Mouse (Mus musculus) lung, embryonic 14.5 days (tissue): ENCODE measurements at regions not wholly inside any gene's neighbourhood (a gene's known extent, or its start where the extent isn't known, plus 50 kb on each side); places are given as distances from the start of the nearest gene placed in this dataset.
A peak's percentile ranks its signal among the peaks of the same experiment; 100 is the strongest.

Source experiments
- ATAC-seq: fragments of 200-750 bp; cut with Nextera tagmentation; 2 replicates; pipeline ENCODE4 v1.8.0; 2017; ENCODE audit warnings: mild to moderate bottlenecking, moderate TSS enrichment, moderate library complexity; ENCODE audit not compliant: insufficient read depth
- DNase-seq: peaks from one replicate; pipeline ENCODE4 v3.0.0-alpha.2; 2015
- H3K27ac ChIP-seq: fragments of 300-500 bp; sonication (generic); 2 replicates; pipeline ENCODE4 v1.5.1; 2014; ENCODE audit warnings: low read depth, mild to moderate bottlenecking, moderate library complexity
- H3K27me3 ChIP-seq: fragments of 300-500 bp; sonication (generic); 2 replicates; pipeline ENCODE4 v1.6.1; 2014; ENCODE audit warnings: low read length, control low read depth; ENCODE audit not compliant: insufficient read depth
- H3K36me3 ChIP-seq: fragments of 300-500 bp; sonication (generic); 2 replicates; pipeline ENCODE4 v1.6.1; 2014; ENCODE audit warnings: control low read depth; ENCODE audit not compliant: insufficient read depth
- H3K4me1 ChIP-seq: fragments of 300-500 bp; sonication (generic); 2 replicates; pipeline ENCODE4 v1.6.1; 2014; ENCODE audit warnings: antibody characterized with exemption, control low read depth; ENCODE audit not compliant: insufficient read depth
- H3K4me2 ChIP-seq: fragments of 300-500 bp; sonication (generic); 2 replicates; pipeline ENCODE4 v1.6.1; 2014; ENCODE audit warnings: mild to moderate bottlenecking
- H3K4me3 ChIP-seq: fragments of 300-500 bp; sonication (generic); 2 replicates; pipeline ENCODE4 v1.5.1; 2014; ENCODE audit warnings: low read depth, low read length
- H3K9ac ChIP-seq: fragments of 300-500 bp; sonication (generic); 2 replicates; pipeline ENCODE4 v1.6.1; 2014
- H3K9me3 ChIP-seq: fragments of 300-500 bp; sonication (generic); 2 replicates; pipeline ENCODE4 v1.6.1; 2016; ENCODE audit warnings: low read depth, low read length, control low read depth
- CTCF ChIP-seq: IDR thresholded peaks from 2 replicates; pipeline ENCODE4 v1.5.1; 2016; ENCODE audit warnings: antibody characterized with exemption, low read depth
- WGBS: fragments of 180-500 bp; shearing (Covaris S2); extraction: QIAGEN DNeasy Blood & Tissue Kit; methylation state at CpG from one replicate; pipeline ENCODE4 v1.1.7; 2014; 5-methylcytosine and 5-hydroxymethylcytosine counted together

DNA sequence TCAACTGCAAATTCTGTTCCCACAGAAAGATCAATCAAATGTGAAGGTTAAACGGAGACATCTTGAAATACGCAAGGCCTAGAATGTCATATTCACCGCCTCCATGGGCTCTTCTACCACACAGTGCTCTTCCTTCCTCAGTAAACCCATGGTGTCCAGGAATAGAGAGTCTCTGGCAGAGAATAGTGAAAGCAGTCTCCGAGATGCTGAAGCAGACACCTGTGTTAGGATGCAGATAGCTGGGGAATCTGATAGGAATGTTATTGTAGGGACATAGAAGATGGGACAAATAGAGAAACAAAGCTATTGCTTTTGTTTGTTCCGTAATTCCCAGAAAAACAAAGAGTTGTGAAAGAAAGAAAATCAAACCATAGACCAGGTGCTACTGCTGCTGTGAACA, 328.5 kb downstream of the Cd83 start:
- no peaks in the 10 kb centered on the region for H3K9me3 ChIP-seq
- H3K4me2 ChIP-seq, result no peak overlapping the region
- no peak overlapping the region for H3K4me3 ChIP-seq
- no peaks in the 10 kb centered on the region for H3K4me1 ChIP-seq
- no peaks in the 10 kb centered on the region for H3K36me3 ChIP-seq
- no peaks in the 10 kb centered on the region for H3K27me3 ChIP-seq
- ATAC-seq (no peak), DNase-seq (no peak)
- H3K9ac ChIP-seq, result no peak overlapping the region
- no peak overlapping the region for H3K27ac ChIP-seq
- no peak for TF ChIP-seq CTCF
- 85% methylated on average over 5 of the region's 5 CpGs for WGBS

DNA sequence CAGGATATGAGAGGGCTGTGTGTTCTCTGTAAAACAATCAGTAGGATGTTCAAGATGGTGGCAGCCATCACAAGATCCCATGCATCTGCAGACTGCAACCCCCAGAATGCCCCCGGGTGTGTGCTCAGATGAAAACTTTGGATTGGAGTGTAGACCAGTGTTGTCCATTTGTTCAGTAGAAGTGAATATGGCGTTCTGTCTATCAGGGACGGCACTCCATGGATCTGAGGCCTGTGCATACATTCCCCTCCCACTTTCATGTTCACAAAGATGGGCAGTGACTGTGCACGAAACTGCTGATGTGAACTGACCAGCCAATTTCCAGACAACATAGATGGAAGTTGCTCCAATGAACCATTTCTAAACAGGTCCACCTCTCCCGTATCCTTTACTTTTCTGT, 330.3 kb downstream of the Cd83 start:
- H3K4me3 ChIP-seq, result no peak overlapping the region
- H3K27me3 ChIP-seq, result no peaks in the 10 kb centered on the region
- no peaks in the 10 kb centered on the region for H3K4me1 ChIP-seq
- whole genome bisulfite sequencing, result 87% methylated on average over 5 of the region's 5 CpGs
- H3K36me3 ChIP-seq, result no peaks in the 10 kb centered on the region
- no peak for TF ChIP-seq CTCF
- H3K27ac ChIP-seq, result no peak overlapping the region
- H3K4me2 ChIP-seq, result no peak overlapping the region
- no peaks in the 10 kb centered on the region for H3K9me3 ChIP-seq
- no peak overlapping the region for H3K9ac ChIP-seq
- ATAC-seq, result no peak
- no peak for DNase-seq

DNA sequence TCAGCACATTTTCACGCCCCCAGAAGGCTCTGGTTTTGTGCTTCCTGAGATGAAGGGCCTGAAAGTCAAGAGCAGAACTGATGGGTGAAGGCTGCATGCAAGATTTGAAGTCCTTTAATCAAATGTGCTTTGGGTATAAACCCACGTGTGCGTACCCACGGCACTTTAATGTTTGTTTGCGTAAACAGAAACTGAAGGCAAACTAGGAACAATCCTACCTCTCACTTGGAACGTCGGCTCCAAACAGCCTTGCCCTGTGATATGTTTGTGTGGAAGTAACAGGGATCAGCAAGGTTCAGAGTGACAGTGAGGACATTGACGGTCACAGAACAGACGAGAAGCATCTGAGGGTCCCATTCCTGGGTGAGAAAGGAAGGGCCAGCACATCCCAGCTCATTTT, 333.3 kb downstream of the Cd83 start:
- Histone ChIP-seq H3K9me3 (no peaks in the 10 kb centered on the region), H3K27me3 (no peaks in the 10 kb centered on the region), H3K4me2 (no peak overlapping the region), H3K27ac (no peak overlapping the region), H3K4me1 (no peaks in the 10 kb centered on the region), H3K36me3 (no peaks in the 10 kb centered on the region), H3K9ac (no peak overlapping the region), H3K4me3 (no peak overlapping the region)
- DNase-seq (no peak), ATAC-seq (no peak)
- no peak for TF ChIP-seq CTCF
- 46% methylated on average over 9 of the region's 9 CpGs for WGBS

DNA sequence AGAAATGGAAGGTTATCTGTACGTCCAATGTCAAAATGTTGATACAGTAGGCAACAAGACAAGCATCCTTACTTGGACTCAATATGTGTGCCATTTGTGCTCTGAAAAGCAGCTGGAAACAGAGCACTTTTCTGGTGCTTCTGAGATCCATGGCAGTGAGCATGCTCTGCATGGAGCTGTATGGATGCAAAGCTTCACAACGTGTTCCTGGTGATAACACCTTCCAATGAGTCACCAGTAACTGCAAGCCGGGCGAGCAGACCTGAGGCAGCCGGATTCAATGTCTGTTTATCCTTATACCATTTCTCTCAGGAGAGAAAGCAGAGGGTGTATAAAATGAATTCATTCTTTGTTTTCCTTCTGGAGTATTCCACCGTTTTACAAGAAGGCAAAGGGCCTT, 334.3 kb downstream of the Cd83 start:
- no peaks in the 10 kb centered on the region for H3K9me3 ChIP-seq
- no peak overlapping the region for H3K4me3 ChIP-seq
- WGBS, result 81% methylated on average over 6 of the region's 6 CpGs
- no peak overlapping the region for H3K9ac ChIP-seq
- TF ChIP-seq CTCF, result no peak
- DNase-seq (no peak), ATAC-seq (no peak)
- H3K4me2 ChIP-seq, result no peak overlapping the region
- no peak overlapping the region for H3K27ac ChIP-seq
- H3K27me3 ChIP-seq, result no peaks in the 10 kb centered on the region
- no peaks in the 10 kb centered on the region for H3K36me3 ChIP-seq
- H3K4me1 ChIP-seq, result no peaks in the 10 kb centered on the region

DNA sequence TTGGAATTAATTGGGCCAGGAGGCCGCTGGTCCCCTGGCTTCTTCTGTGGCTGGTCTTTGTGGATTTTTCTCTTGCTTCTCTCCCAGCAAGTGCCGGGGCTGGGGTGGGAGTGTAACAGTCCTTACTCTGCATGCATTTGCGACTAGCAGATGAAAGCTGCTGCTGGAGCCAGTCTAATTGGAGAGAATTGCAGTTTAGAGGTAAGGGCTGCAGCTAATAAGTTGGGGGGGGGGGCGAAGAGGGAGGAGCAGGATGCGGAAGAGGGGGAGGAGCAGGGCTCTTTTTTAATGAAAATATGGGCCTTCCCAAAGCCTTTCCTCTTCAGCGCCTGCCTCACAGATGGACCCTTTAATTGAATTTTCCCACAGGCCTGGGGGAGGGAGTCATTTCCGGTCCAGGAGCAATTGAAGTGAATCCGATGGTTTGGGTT, 336.7 kb downstream of the Cd83 start:
- TF ChIP-seq CTCF, result no peak
- DNase-seq (no peak), ATAC-seq (no peak)
- WGBS, result 57% methylated on average over 7 of the region's 8 CpGs
- H3K9ac ChIP-seq, result no peak overlapping the region
- no peak overlapping the region for H3K4me3 ChIP-seq
- no peaks in the 10 kb centered on the region for H3K4me1 ChIP-seq
- H3K27me3 ChIP-seq, result no peaks in the 10 kb centered on the region
- H3K9me3 ChIP-seq, result no peaks in the 10 kb centered on the region
- H3K4me2 ChIP-seq, result no peak overlapping the region
- no peak overlapping the region for H3K27ac ChIP-seq
- H3K36me3 ChIP-seq, result no peaks in the 10 kb centered on the region

DNA sequence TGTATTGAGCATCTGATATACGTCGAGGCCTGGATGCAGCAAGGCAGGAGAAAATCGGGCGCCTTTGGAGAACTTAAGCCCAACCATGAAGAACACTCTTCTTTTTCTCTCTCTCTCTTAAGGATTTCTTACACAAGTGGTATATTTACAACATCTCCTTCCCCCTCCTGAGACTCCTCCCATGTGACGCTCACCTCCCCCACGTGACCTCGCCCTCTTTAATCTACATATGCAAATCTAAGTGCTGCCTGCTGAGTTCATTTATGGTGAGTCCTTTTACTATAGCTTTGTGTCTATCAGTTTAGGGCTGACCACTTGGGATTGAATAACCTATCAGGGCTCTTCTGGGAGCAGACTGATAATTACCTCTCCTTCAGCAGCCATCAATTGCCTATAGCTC, 337.4 kb downstream of the Cd83 start:
- 84% methylated on average over 7 of the region's 7 CpGs for WGBS
- Histone ChIP-seq H3K27ac (no peak overlapping the region), H3K9me3 (no peaks in the 10 kb centered on the region), H3K27me3 (no peaks in the 10 kb centered on the region), H3K9ac (no peak overlapping the region), H3K4me3 (no peak overlapping the region), H3K36me3 (no peaks in the 10 kb centered on the region), H3K4me2 (no peak overlapping the region), H3K4me1 (no peaks in the 10 kb centered on the region)
- ATAC-seq (no peak), DNase-seq (no peak)
- no peak for TF ChIP-seq CTCF

DNA sequence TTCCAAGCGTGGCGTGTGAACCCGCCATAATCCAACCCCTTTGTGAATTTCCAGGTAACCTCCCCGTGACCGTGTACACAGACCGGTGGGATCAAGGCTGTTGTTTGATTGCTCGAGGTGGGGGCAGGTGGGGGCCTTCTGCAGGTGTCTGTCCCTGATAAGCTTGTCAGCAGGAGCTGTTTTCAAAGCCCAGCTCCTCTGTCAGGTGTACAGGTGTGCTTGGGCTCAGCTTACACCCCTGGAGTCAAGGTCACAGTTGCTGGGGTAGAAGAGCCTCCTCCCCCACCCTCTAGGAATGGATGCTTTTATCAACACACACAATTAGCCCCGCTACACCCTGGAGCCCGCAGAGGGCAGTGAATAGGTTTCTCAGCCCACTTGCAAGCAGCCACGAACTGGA, 341.6 kb downstream of the Cd83 start:
- no peak overlapping the region for H3K27ac ChIP-seq
- H3K4me2 ChIP-seq, result no peak overlapping the region
- WGBS, result 27% methylated on average over 10 of the region's 10 CpGs
- peak; percentile 54 for ATAC-seq
- no peak overlapping the region for H3K4me3 ChIP-seq
- H3K9ac ChIP-seq, result no peak overlapping the region
- peak; percentile 11 for DNase-seq
- H3K27me3 ChIP-seq, result no peaks in the 10 kb centered on the region
- H3K9me3 ChIP-seq, result no peaks in the 10 kb centered on the region
- H3K4me1 ChIP-seq, result no peaks in the 10 kb centered on the region
- no peak for TF ChIP-seq CTCF
- no peaks in the 10 kb centered on the region for H3K36me3 ChIP-seq
